33 mouse cellular contexts compared by ENCODE assay signal in genomic region chr13:106180734-106181133, GRCm38 (mm10).
"Had no signal": no experiment of that assay in that cellular context is flagged by ENCODE, and none has a peak within 500 bp of the region (broad histone marks: within the 10 kb centered on the region; RNA-seq: fewer than 3 reads in every experiment).

No protein-coding gene starts in this region.

- H3K27me3 ChIP-seq: heart, embryonic 12.5 days; heart, embryonic 13.5 days; heart, embryonic 15.5 days; hindbrain, embryonic 13.5 days; hindbrain, embryonic 15.5 days; intestine, embryonic 15.5 days; kidney, embryonic 15.5 days had no signal

- H3K4me1 ChIP-seq: heart, embryonic 10.5 days; heart, embryonic 12.5 days; heart, embryonic 13.5 days; heart, embryonic 15.5 days; hindbrain, embryonic 15.5 days; intestine, embryonic 15.5 days; kidney, embryonic 15.5 days had no signal

- DNase-seq: heart, postnatal 10 days; heart, postnatal 14 days; heart, postnatal 36 days; heart, postnatal 4 days; kidney, adult 11 months; kidney, adult 18-20 months; kidney, adult 2 months; kidney, adult 8-10 months; kidney, adult 9 months; kidney, postnatal 10 days; kidney, postnatal 14 days; kidney, postnatal 25 days; kidney, postnatal 36 days; kidney, postnatal 4 days; layer of hippocampus, adult 9-11 months; layer of hippocampus, postnatal 36 days had no signal

- H3K4me3 ChIP-seq: heart, embryonic 10.5 days; heart, embryonic 12.5 days; heart, embryonic 13.5 days; heart, embryonic 15.5 days; hindbrain, embryonic 10.5 days; hindbrain, embryonic 13.5 days; hindbrain, embryonic 15.5 days; intestine, embryonic 15.5 days; kidney, embryonic 15.5 days; layer of hippocampus, adult 2 months; left cerebral cortex, adult 2 months had no signal

- H3K9ac ChIP-seq: heart, embryonic 12.5 days; heart, embryonic 13.5 days; heart, embryonic 15.5 days; hindbrain, embryonic 13.5 days; hindbrain, embryonic 15.5 days; intestine, embryonic 15.5 days; kidney, embryonic 15.5 days had no signal

- ATAC-seq: hindbrain, embryonic 16.5 days; inflammation-experienced regulatory T-cells, adult 6 months; intestine, embryonic 15.5 days; intestine, embryonic 16.5 days; intestine, postnatal 0 days had no signal

- H3K4me2 ChIP-seq: heart, embryonic 11.5 days; heart, embryonic 12.5 days; heart, embryonic 13.5 days; heart, embryonic 15.5 days; hindbrain, embryonic 13.5 days; hindbrain, embryonic 15.5 days; intestine, embryonic 15.5 days; kidney, embryonic 15.5 days had no signal

- H3K36me3 ChIP-seq: heart, embryonic 10.5 days; heart, embryonic 12.5 days; heart, embryonic 13.5 days; heart, embryonic 15.5 days; hindbrain, embryonic 10.5 days; hindbrain, embryonic 13.5 days; hindbrain, embryonic 15.5 days; intestine, embryonic 15.5 days; kidney, embryonic 15.5 days had no signal

- H3K9me3 ChIP-seq: heart, embryonic 10.5 days; heart, embryonic 12.5 days; heart, embryonic 13.5 days; heart, embryonic 15.5 days; hindbrain, embryonic 10.5 days; hindbrain, embryonic 13.5 days; hindbrain, embryonic 15.5 days; intestine, embryonic 15.5 days; kidney, embryonic 15.5 days had no signal

- H3K27ac ChIP-seq: heart, embryonic 10.5 days; heart, embryonic 13.5 days; heart, embryonic 15.5 days; hindbrain, embryonic 10.5 days; hindbrain, embryonic 13.5 days; hindbrain, embryonic 15.5 days; intestine, embryonic 15.5 days; kidney, embryonic 15.5 days; kidney, postnatal 0 days; layer of hippocampus, adult 2 months; left cerebral cortex, adult 2 months had no signal
